Mouse (Mus musculus) liver, adult 2 months (tissue): ENCODE results near the gene Taar6.

Experiments
- CTCF ChIP-seq: fragments of 200-500 bp; IDR thresholded peaks from 2 replicates; pipeline ENCODE4 v1.5.1; 2011; ENCODE audit warnings: low read depth, low read length, control low read depth
- POLR2A ChIP-seq: fragments of 200-500 bp; IDR thresholded peaks from 2 replicates; pipeline ENCODE4 v1.6.1; 2011; ENCODE audit warnings: low read length, control low read depth; ENCODE audit not compliant: insufficient read depth; ENCODE audit errors: extremely low read depth

DNA sequence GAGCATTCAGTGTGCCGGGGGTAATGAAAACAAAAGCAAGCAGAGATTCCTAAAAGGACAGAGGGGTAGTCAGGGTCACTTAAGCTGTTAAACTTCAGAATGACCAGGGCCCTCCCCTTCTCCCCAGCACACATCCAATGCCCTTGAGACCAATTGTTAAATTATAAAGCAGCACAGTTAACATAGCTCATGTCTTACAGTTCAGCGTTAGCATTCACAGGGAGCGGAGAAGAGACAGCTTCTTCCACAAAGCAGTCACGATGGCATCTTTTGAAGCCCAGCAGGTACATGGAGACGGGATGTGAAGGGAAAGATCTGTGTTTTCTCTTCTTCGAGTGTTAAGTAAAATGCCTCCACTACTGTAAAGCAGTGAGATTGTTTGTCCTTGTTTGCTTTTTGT lies 47.1 kb downstream of the Taar6 start, which contains the start of gene Taar2:
- TF ChIP-seq POLR2A (no peak), CTCF (no peak)
